Mouse (Mus musculus) heart, adult 2 months (tissue): ENCODE data around the gene Cox10. TPM values are rescaled to one million over a fixed set of nuclear protein-coding genes. Genes with fewer than 3 reads are reported as not detected.

Experiments
- DNase-seq, 2 experiments: peaks; one replicate each; pipeline ENCODE4 v3.0.0; 2021
- H3K27ac ChIP-seq: fragments of 200-600 bp; 2 replicates; pipeline ENCODE4 v1.8.1; 2022
- H3K27me3 ChIP-seq: fragments of 200-500 bp; 2 replicates; pipeline ENCODE4 v1.6.1; 2012; ENCODE audit warnings: mild to moderate bottlenecking, low read length, inconsistent platforms, mixed read lengths; ENCODE audit not compliant: control insufficient read depth, insufficient read depth
- H3K36me3 ChIP-seq: fragments of 200-500 bp; 2 replicates; pipeline ENCODE4 v1.6.1; 2012; ENCODE audit warnings: low read length, inconsistent platforms; ENCODE audit not compliant: control insufficient read depth, insufficient read depth
- H3K4me1 ChIP-seq: fragments of 200-500 bp; 2 replicates; pipeline ENCODE4 v1.6.1; 2011; ENCODE audit warnings: low read length; ENCODE audit not compliant: control insufficient read depth, insufficient read depth
- H3K4me3 ChIP-seq: fragments of 200-600 bp; 2 replicates; pipeline ENCODE4 v1.8.1; 2022
- H3K79me2 ChIP-seq: fragments of 200-500 bp; replicated peaks from 2 replicates; pipeline ENCODE4 v1.6.1; 2012; ENCODE audit warnings: mild to moderate bottlenecking, inconsistent platforms, low read length, moderate library complexity, mixed read lengths; ENCODE audit not compliant: control insufficient read depth, insufficient read depth
- H3K9ac ChIP-seq: fragments of 200-500 bp; 2 replicates; pipeline ENCODE4 v1.6.1; 2012; ENCODE audit warnings: low read depth, mild to moderate bottlenecking, control low read depth, inconsistent platforms, low read length, mixed read lengths
- CTCF ChIP-seq: fragments of 200-600 bp; IDR thresholded peaks from 2 replicates; pipeline ENCODE4 v1.8.1; 2022; ENCODE audit warnings: antibody characterized with exemption, mild to moderate bottlenecking, moderate library complexity
- EP300 ChIP-seq: fragments of 200-500 bp; IDR thresholded peaks from 2 replicates; pipeline ENCODE4 v1.6.1; 2011; ENCODE audit warnings: low read depth, low read length, control low read depth; ENCODE audit not compliant: insufficient read depth
- POLR2A ChIP-seq: fragments of 200-500 bp; IDR thresholded peaks from 2 replicates; pipeline ENCODE4 v1.6.1; 2011; ENCODE audit warnings: mild to moderate bottlenecking, low read depth, low read length, control low read depth; ENCODE audit not compliant: insufficient read depth
- WGBS: fragments of 180-500 bp; shearing (Covaris S2); methylation state at CpG from one replicate; pipeline ENCODE4 v1.1.7; 2018; 5-methylcytosine and 5-hydroxymethylcytosine counted together
- intact Hi-C: fragments of 180-260 bp; cut with DNase I; formaldehyde crosslinking; loops from one replicate; pipeline ENCODE4 v1.15.1; 2025
- polyA plus RNA-seq: library from polyadenylated mRNA; depleted of rRNA; stranded (reverse); fragments of >200 nt; gene quantifications from 2 replicates; pipeline ENCODE4 v1.2.3, GENCODE M21; 2012
- total RNA-seq, 2 experiments: library from RNA; stranded (reverse); gene quantifications; 2 replicates each; pipeline ENCODE4 v1.2.3; 2021

Cox10 gene
- total and polyA plus RNA-seq, 3 experiments: 52.9 to 81.0 (median 67.4) TPM

DNA sequence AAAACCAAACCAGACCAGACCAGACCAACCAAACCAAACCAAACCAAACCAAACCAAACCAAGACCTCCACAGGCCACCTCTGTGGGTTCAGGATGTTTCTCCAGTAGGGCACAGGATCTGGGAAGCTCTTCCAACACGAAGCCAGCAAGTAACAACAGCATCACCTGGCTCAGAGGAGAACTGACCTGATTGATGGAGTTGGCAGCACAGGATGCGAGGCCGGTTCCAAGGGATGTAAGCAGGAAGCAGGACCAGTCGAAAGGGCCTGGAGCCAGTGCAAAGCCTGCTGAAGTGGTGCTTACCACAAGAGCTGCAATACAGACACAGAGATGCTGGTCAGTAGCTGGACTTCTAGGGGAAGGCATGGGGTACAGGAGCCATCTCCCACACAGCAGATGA lies 34.2 kb downstream of the Cox10 start:
- Histone ChIP-seq H3K79me2 (no peaks in the 10 kb centered on the region), H3K4me1 (no peaks in the 10 kb centered on the region; the same call in 1 of the 2 replicates), H3K27ac (no peak overlapping the region), H3K4me3 (no peak overlapping the region), H3K9ac (no peak overlapping the region), H3K36me3 (no peaks in the 10 kb centered on the region), H3K27me3 (no peaks in the 10 kb centered on the region)
- intact Hi-C loops: no loop called here
- TF ChIP-seq POLR2A (no peak), EP300 (no peak), CTCF (no peak)
- no peak for DNase-seq
- WGBS: 68% methylated on average over 4 of the region's 4 CpGs

DNA sequence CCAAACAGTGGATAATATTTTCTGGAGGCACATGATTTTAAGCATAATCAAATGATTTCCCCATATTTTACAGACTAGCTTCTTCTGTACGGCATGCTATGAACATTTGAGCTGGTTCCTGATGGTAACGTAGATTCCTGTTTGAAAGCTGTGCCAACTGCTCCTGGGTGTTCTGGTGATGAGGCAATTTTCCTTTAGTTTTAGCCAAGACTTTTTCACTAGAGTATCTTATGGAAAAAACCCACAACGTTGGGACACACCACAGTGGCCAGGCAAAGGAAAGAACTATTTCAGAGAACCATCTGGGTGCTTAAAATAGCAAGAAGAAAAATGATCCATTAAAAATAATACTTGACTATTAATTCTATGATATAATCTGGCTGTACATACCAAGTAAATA lies 35.2 kb downstream of the Cox10 start:
- TF ChIP-seq POLR2A: no peak
- intact Hi-C loops: no loop called here
- H3K4me3 ChIP-seq: no peak overlapping the region
- no peaks in the 10 kb centered on the region for H3K79me2 ChIP-seq
- no peak overlapping the region for H3K9ac ChIP-seq
- no peaks in the 10 kb centered on the region for H3K27me3 ChIP-seq
- no peaks in the 10 kb centered on the region for H3K36me3 ChIP-seq
- H3K4me1 ChIP-seq: no peaks in the 10 kb centered on the region; the same call in 1 of the 2 replicates
- DNase-seq: no peak
- WGBS: 71% methylated on average over 3 of the region's 3 CpGs
- no peak overlapping the region for H3K27ac ChIP-seq

DNA sequence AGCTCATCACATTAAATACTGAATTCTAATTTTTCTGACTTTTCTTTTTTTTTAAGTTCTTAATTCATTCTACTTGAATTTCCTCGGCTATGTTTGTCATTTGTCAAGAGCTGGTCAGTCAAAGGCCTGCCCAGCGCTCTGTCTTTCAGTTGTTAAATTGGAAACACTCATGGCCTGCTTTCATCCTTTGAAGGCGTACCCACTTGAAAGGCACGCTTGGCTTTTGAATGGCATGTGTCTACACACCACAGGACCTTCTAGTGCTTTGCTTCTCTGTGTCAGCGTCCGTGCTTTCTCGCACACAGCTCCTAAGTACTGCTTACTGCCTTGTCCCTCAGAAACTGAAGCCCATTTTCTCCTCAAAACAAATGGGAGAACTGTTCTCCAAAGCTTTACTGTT lies 38.0 kb downstream of the Cox10 start:
- Histone ChIP-seq H3K27me3 (no peaks in the 10 kb centered on the region), H3K4me3 (no peak overlapping the region), H3K27ac (no peak overlapping the region), H3K4me1 (peaks cover 2% of the 10 kb centered on the region; the same call in 1 of the 2 replicates), H3K79me2 (no peaks in the 10 kb centered on the region), H3K36me3 (peaks cover 3% of the 10 kb centered on the region; the same call in 1 of the 2 replicates), H3K9ac (no peak overlapping the region)
- TF ChIP-seq CTCF (no peak), EP300 (no peak), POLR2A (no peak)
- 77% methylated on average over 7 of the region's 7 CpGs for WGBS
- intact Hi-C loops: no loop called here
- DNase-seq: no peak

DNA sequence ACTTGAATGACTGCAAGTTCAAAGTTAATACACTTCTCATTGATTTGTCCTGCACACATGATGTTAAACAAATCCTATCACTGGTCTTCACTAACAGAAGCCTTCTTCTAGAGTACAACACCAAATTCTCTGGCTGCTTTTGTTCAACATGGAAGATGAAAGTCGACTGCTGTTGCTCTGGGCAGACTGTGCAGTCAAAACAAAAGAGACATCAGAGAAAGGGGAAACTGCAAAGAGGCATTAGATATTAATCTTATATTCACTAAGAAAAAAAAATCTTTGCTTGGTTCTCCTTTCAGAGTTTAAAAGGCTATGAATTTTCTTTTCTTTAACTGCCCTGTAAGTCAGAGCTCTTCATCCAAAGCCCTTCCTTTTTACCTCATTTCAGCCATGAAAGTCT lies 39.7 kb downstream of the Cox10 start:
- 35% methylated on average over 1 of the region's 1 CpGs for WGBS
- no peak overlapping the region for H3K9ac ChIP-seq
- no peak for TF ChIP-seq CTCF
- no peak for TF ChIP-seq EP300
- TF ChIP-seq POLR2A: no peak
- peaks cover 2% of the 10 kb centered on the region; the same call in 1 of the 2 replicates for H3K4me1 ChIP-seq
- H3K4me3 ChIP-seq: no peak overlapping the region
- no peaks in the 10 kb centered on the region for H3K79me2 ChIP-seq
- peaks cover 3% of the 10 kb centered on the region; the same call in 1 of the 2 replicates for H3K36me3 ChIP-seq
- DNase-seq: no peak
- no peak overlapping the region for H3K27ac ChIP-seq
- intact Hi-C loops: loop anchor here (2.0 kb wide), 1 partner anchor 13 kb away; no protein-coding TSS in a partner anchor
- H3K27me3 ChIP-seq: no peaks in the 10 kb centered on the region

DNA sequence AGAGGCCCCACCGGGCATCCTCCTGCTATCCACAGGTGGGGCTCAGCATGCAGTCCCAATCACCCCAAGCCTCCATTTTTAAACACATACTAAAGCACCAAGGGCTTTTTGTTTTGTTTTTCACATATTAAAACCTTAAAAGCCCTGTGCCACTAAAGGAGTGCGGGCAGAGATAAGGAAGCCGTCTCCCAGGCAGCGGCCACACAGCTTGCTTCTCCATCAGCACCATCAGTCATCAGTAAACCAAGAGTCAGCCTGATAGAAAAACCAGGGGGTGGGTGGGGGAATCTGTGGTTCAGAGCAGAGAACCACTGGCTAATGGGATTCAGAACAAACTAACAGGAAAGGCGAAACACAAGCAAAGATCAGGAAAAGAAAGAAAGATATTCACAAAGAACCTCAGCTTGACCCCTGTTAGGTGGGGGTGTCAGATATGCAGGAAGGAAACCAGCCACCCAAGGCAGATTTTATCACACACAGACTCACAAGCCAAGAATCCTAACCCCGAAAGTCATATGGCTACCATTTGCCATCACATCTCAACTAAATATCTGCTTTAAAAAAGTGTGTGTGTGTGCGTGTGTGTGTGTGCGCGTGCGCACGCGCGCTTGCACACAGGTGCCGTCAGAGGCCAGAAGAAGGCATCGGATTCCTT lies 41.7 kb downstream of the Cox10 start:
- TF ChIP-seq POLR2A: no peak
- no peak for TF ChIP-seq EP300
- no peak for TF ChIP-seq CTCF
- Histone ChIP-seq H3K4me3 (no peak overlapping the region), H3K27me3 (no peaks in the 10 kb centered on the region), H3K36me3 (peaks cover 3% of the 10 kb centered on the region; the same call in 1 of the 2 replicates), H3K79me2 (no peaks in the 10 kb centered on the region), H3K9ac (no peak overlapping the region), H3K27ac (no peak overlapping the region), H3K4me1 (peaks cover 2% of the 10 kb centered on the region; the same call in 1 of the 2 replicates)
- DNase-seq: no peak
- intact Hi-C loops: loop anchor here (2.0 kb wide), 1 partner anchor 15 kb away; no protein-coding TSS in a partner anchor
- 68% methylated on average over 15 of the region's 15 CpGs for WGBS

DNA sequence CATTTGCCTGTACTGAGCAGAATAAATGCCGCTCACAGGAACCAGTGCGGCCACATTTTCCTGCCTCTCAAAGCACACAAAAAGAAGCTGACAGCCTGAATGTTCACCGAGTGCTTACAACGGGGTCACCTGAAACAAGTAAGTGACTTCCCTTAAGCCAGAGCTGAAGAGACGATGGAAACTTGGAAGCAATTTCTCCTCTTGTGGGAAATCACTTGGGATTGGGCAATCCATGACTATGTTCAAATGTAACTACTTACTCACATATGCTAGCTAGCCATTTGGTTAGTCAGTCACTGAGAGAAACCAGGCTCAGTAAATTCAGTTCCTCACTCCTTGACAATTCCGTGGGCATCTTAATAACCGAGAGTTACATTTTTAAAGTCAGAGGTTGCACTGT lies 43.0 kb downstream of the Cox10 start:
- TF ChIP-seq POLR2A (no peak), EP300 (no peak), CTCF (no peak)
- WGBS: 71% methylated on average over 7 of the region's 7 CpGs
- intact Hi-C loops: no loop called here

More for the DNA sequence above, 43.0 kb downstream of the Cox10 start:
- no peak for DNase-seq
- no peak overlapping the region for H3K27ac ChIP-seq
- no peak overlapping the region for H3K9ac ChIP-seq
- no peaks in the 10 kb centered on the region for H3K79me2 ChIP-seq
- H3K36me3 ChIP-seq: peaks cover 3% of the 10 kb centered on the region; the same call in 1 of the 2 replicates
- peaks cover 2% of the 10 kb centered on the region; the same call in 1 of the 2 replicates for H3K4me1 ChIP-seq
- no peaks in the 10 kb centered on the region for H3K27me3 ChIP-seq
- H3K4me3 ChIP-seq: no peak overlapping the region
